Mouse (Mus musculus) kidney, embryonic 14.5 days (tissue): ENCODE results near the gene Lrrk1. TPM values are rescaled to one million over a fixed set of nuclear protein-coding genes. Genes with fewer than 3 reads are reported as not detected.

Experiments
- ATAC-seq: fragments of 200-750 bp; cut with Nextera tagmentation; 2 replicates; pipeline ENCODE4 v1.8.0; 2017; ENCODE audit warnings: moderate number of reproducible peaks, mild to moderate bottlenecking, moderate TSS enrichment, moderate library complexity; ENCODE audit not compliant: low FRiP score, low TSS enrichment
- H3K27ac ChIP-seq: fragments of 300-500 bp; sonication (generic); 2 replicates; pipeline ENCODE4 v1.5.1; 2014; ENCODE audit warnings: low read depth, mild to moderate bottlenecking, low read length, moderate library complexity, mixed read lengths
- H3K27me3 ChIP-seq: fragments of 300-500 bp; sonication (generic); 2 replicates; pipeline ENCODE4 v1.6.1; 2014; ENCODE audit warnings: mild to moderate bottlenecking, low read length; ENCODE audit not compliant: control insufficient read depth, insufficient read depth
- H3K36me3 ChIP-seq: fragments of 300-500 bp; sonication (generic); 2 replicates; pipeline ENCODE4 v1.6.1; 2014; ENCODE audit warnings: low read length, mixed read lengths; ENCODE audit not compliant: control insufficient read depth, insufficient read depth
- H3K4me1 ChIP-seq: fragments of 300-500 bp; sonication (generic); 2 replicates; pipeline ENCODE4 v1.6.1; 2014; ENCODE audit warnings: low read length, mixed read lengths; ENCODE audit not compliant: control insufficient read depth, insufficient read depth
- H3K4me2 ChIP-seq: fragments of 300-500 bp; sonication (generic); replicated peaks from 2 replicates; pipeline ENCODE4 v1.6.1; 2014; ENCODE audit warnings: low read depth, mild to moderate bottlenecking, low read length
- H3K4me3 ChIP-seq: fragments of 300-500 bp; sonication (generic); 2 replicates; pipeline ENCODE4 v1.5.1; 2014; ENCODE audit warnings: mild to moderate bottlenecking, low read length
- H3K9ac ChIP-seq: fragments of 300-500 bp; sonication (generic); 2 replicates; pipeline ENCODE4 v1.6.1; 2014; ENCODE audit warnings: low read depth, mild to moderate bottlenecking, low read length, moderate library complexity
- H3K9me3 ChIP-seq: fragments of 300-500 bp; sonication (generic); 2 replicates; pipeline ENCODE4 v1.6.1; 2016; ENCODE audit warnings: low read length; ENCODE audit not compliant: control insufficient read depth
- WGBS: fragments of 180-500 bp; shearing (Covaris S2); extraction: QIAGEN DNeasy Blood & Tissue Kit; methylation state at CpG from one replicate; pipeline ENCODE4 v1.1.7; 2014; 5-methylcytosine and 5-hydroxymethylcytosine counted together
- microRNA-seq: library from miRNA; unstranded; fragments of <30 nt; microRNA quantifications from one replicate; pipeline ENCODE4, GENCODE M21; 2016
- polyA plus RNA-seq: library from polyadenylated mRNA; unstranded; fragments of >200 nt; fragmentation: Nextera tagmentation; extraction: Ambion mirVana; gene quantifications from 2 replicates; pipeline ENCODE4 v1.2.1, GENCODE M21; 2014

The Lrrk1 gene
- polyA plus RNA-seq, 1 experiment from 2014 or later = 12.4 TPM

GRCm38 (mm10) chr7:66180711-66181365 lies 207.3 kb downstream of the Lrrk1 start:
- WGBS = 88% methylated on average over 10 of the region's 10 CpGs
- Histone ChIP-seq H3K27ac (no peak overlapping the region), H3K36me3 (0 out of 2 replicates have a peak, but pooled peaks cover 3% of the 10 kb centered on the region), H3K9ac (no peak overlapping the region), H3K4me3 (no peak overlapping the region), H3K4me2 (no peak overlapping the region), H3K27me3 (no peaks in the 10 kb centered on the region), H3K9me3 (0 out of 2 replicates have a peak, but pooled peaks cover 3% of the 10 kb centered on the region), H3K4me1 (0 out of 2 replicates have a peak, but pooled peaks cover 3% of the 10 kb centered on the region)
- ATAC-seq = no peak

- Histone ChIP-seq H3K27ac (no peak overlapping the region), H3K9me3 (0 out of 2 replicates have a peak, but pooled peaks cover 3% of the 10 kb centered on the region), H3K4me1 (0 out of 2 replicates have a peak, but pooled peaks cover 3% of the 10 kb centered on the region), H3K4me3 (no peak overlapping the region), H3K4me2 (no peak overlapping the region), H3K9ac (no peak overlapping the region), H3K36me3 (peaks cover 5% of the 10 kb centered on the region; the same call in 1 of the 2 replicates), H3K27me3 (no peaks in the 10 kb centered on the region)
- 71% methylated on average over 3 of the region's 3 CpGs for WGBS
- ATAC-seq = no peak
Measured at GRCm38 (mm10) chr7:66180260-66180659, 207.9 kb downstream of the Lrrk1 start.

GRCm38 (mm10) chr7:66179711-66180110 lies 208.4 kb downstream of the Lrrk1 start:
- Histone ChIP-seq H3K4me2 (no peak overlapping the region), H3K36me3 (peaks cover 9% of the 10 kb centered on the region; the same call in 1 of the 2 replicates), H3K27me3 (no peaks in the 10 kb centered on the region), H3K9ac (no peak overlapping the region), H3K4me1 (0 out of 2 replicates have a peak, but pooled peaks cover 3% of the 10 kb centered on the region), H3K4me3 (no peak overlapping the region), H3K9me3 (0 out of 2 replicates have a peak, but pooled peaks cover 3% of the 10 kb centered on the region), H3K27ac (no peak overlapping the region)
- ATAC-seq = no peak
- WGBS = 82% methylated on average over 7 of the region's 7 CpGs

GRCm38 (mm10) chr7:66179120-66179581 lies 209.0 kb downstream of the Lrrk1 start:
- no peak overlapping the region for H3K27ac ChIP-seq

GRCm38 (mm10) chr7:66178101-66178500 lies 210.0 kb downstream of the Lrrk1 start:
- Histone ChIP-seq H3K4me3 (no peak overlapping the region), H3K27me3 (no peaks in the 10 kb centered on the region), H3K4me1 (0 out of 2 replicates have a peak, but pooled peaks cover 3% of the 10 kb centered on the region), H3K27ac (no peak overlapping the region), H3K9me3 (0 out of 2 replicates have a peak, but pooled peaks cover 3% of the 10 kb centered on the region), H3K9ac (no peak overlapping the region), H3K4me2 (no peak overlapping the region), H3K36me3 (peaks cover 20% of the 10 kb centered on the region; the same call in 1 of the 2 replicates)
- no peak for ATAC-seq
- WGBS = 87% methylated on average over 6 of the region's 6 CpGs

More at GRCm38 (mm10) chr7:66179120-66179581, 209.0 kb downstream of the Lrrk1 start:
- ATAC-seq = peak; percentile 67; the same call in 1 of the 2 replicates
- H3K9ac ChIP-seq = no peak overlapping the region
- no peak overlapping the region for H3K4me2 ChIP-seq
- peaks cover 14% of the 10 kb centered on the region; the same call in 1 of the 2 replicates for H3K36me3 ChIP-seq
- H3K9me3 ChIP-seq = 0 out of 2 replicates have a peak, but pooled peaks cover 3% of the 10 kb centered on the region
- no peaks in the 10 kb centered on the region for H3K27me3 ChIP-seq
- WGBS = 27% methylated on average over 10 of the region's 10 CpGs
- no peak overlapping the region for H3K4me3 ChIP-seq
- 0 out of 2 replicates have a peak, but pooled peaks cover 3% of the 10 kb centered on the region for H3K4me1 ChIP-seq

- Histone ChIP-seq H3K4me3 (no peak overlapping the region), H3K4me2 (no peak overlapping the region), H3K4me1 (0 out of 2 replicates have a peak, but pooled peaks cover 3% of the 10 kb centered on the region), H3K36me3 (peaks cover 23% of the 10 kb centered on the region), H3K27ac (no peak overlapping the region), H3K9me3 (0 out of 2 replicates have a peak, but pooled peaks cover under 1% of the 10 kb centered on the region), H3K9ac (no peak overlapping the region), H3K27me3 (no peaks in the 10 kb centered on the region)
- ATAC-seq = no peak
- WGBS = 80% methylated on average over 4 of the region's 4 CpGs
Measured at GRCm38 (mm10) chr7:66176929-66177328, 211.2 kb downstream of the Lrrk1 start.

Small RNA genes within 50 kb of the gene (microRNA-seq; reads per million reads assigned to microRNA genes)
- not detected for gene Mir7057

Other genes with a start within 250 kb of the Lrrk1 start
- gene Gm10974, start 22.4 kb downstream of the Lrrk1 start, polyA plus RNA-seq = not detected in 2 replicates
- 30.4 and 41.7 TPM in 2 replicates for gene Aldh1a3, start 39.2 kb upstream of the Lrrk1 start, polyA plus RNA-seq